ENCODE assay signal across 16 mouse cellular contexts in the genomic region with DNA sequence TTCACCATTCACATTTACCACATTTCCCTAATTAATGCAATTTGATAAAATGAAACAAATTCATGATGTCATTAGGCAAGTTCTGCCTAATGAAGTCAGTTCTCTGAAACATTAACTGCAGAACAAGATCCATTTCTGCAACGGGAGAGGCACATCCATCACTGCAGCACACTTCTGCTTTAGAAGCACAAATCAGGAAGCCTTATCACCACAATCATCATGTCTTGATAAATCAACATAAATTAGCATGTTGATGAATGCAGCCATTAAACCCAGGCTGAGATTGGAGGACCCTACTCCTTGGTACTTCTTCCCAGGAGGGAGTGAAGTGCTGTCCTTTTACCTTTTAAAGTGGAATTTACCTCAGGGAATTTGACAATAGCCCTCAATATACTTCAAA.
"Had no signal": no experiment of that assay in that cellular context is flagged by ENCODE, and none has a peak within 500 bp of the region (broad histone marks: within the 10 kb centered on the region; RNA-seq: fewer than 3 reads in every experiment).

No protein-coding gene starts in this region.

- H3K27ac ChIP-seq: layer of hippocampus, adult 2 months; limb, embryonic 12.5 days; liver, embryonic 13.5 days; lung, embryonic 15.5 days; midbrain, embryonic 12.5 days had no signal

- H3K9me3 ChIP-seq: limb, embryonic 12.5 days; liver, embryonic 13.5 days; lung, embryonic 15.5 days; midbrain, embryonic 12.5 days had no signal

- H3K36me3 ChIP-seq: limb, embryonic 12.5 days; liver, embryonic 13.5 days; lung, embryonic 15.5 days; midbrain, embryonic 12.5 days had no signal

- H3K4me2 ChIP-seq: limb, embryonic 12.5 days; liver, embryonic 13.5 days; lung, embryonic 15.5 days; midbrain, embryonic 12.5 days had no signal

- H3K4me1 ChIP-seq: limb, embryonic 12.5 days; liver, embryonic 13.5 days; lung, embryonic 15.5 days; midbrain, embryonic 12.5 days had no signal

- ATAC-seq: liver, postnatal 0 days; midbrain, embryonic 16.5 days had no signal

- H3K9ac ChIP-seq: limb, embryonic 12.5 days; liver, embryonic 13.5 days; liver, postnatal 0 days; lung, embryonic 15.5 days; midbrain, embryonic 12.5 days had no signal

- DNase-seq: kidney, postnatal 10 days; kidney, postnatal 4 days; liver; liver, embryonic 13.5 days; liver, postnatal 0 days; lung, postnatal 14 days; retina, postnatal 1 day; right cerebral cortex, postnatal 4 days; spleen, adult 18-20 months; thymus, adult 18-20 months; thymus, postnatal 14 days had no signal

- H3K4me3 ChIP-seq: layer of hippocampus, adult 2 months; limb, embryonic 12.5 days; liver, embryonic 13.5 days; lung, embryonic 15.5 days; midbrain, embryonic 12.5 days had no signal

- H3K27me3 ChIP-seq: limb, embryonic 12.5 days; liver, embryonic 13.5 days; lung, embryonic 15.5 days; midbrain, embryonic 12.5 days had no signal
